Mouse (Mus musculus) gastrocnemius, postnatal 14 days (tissue): Measurements from ENCODE around the gene Epha5. TPM values are rescaled to one million over a fixed set of nuclear protein-coding genes. Genes with fewer than 3 reads are reported as not detected.

ENCODE experiments used
- DNase-seq: peaks from one replicate; pipeline ENCODE4 v3.0.0; 2021; ENCODE audit warnings: mixed read lengths
- intact Hi-C: fragments of 180-260 bp; cut with DNase I; formaldehyde crosslinking; loops from one replicate; pipeline ENCODE4 v1.15.1; 2025; ENCODE audit warnings: low total_unique reads
- total RNA-seq, 2 experiments: library from RNA; stranded (reverse); gene quantifications; 2 replicates each; pipeline ENCODE4 v1.2.3; 2021

Epha5 gene
- total RNA-seq, 2 experiments from 2014 or later = 0.09 to 0.57 TPM

- DNase-seq = no peak
- intact Hi-C loops = no loop called here
These were observed 98.3 kb downstream of the Epha5 start for GRCm38 (mm10) chr5:84318814-84319340.

- intact Hi-C loops = no loop called here
- no peak for DNase-seq
These were observed 99.3 kb downstream of the Epha5 start for GRCm38 (mm10) chr5:84317839-84318238.

GRCm38 (mm10) chr5:84313619-84314018, 103.6 kb downstream of the Epha5 start:
- intact Hi-C loops = no loop called here
- no peak for DNase-seq

GRCm38 (mm10) chr5:84298878-84299736, 118.1 kb downstream of the Epha5 start:
- intact Hi-C loops = no loop called here

GRCm38 (mm10) chr5:84289429-84289977, 127.7 kb downstream of the Epha5 start:
- intact Hi-C loops = no loop called here

More at GRCm38 (mm10) chr5:84298878-84299736, 118.1 kb downstream of the Epha5 start:
- DNase-seq = no peak

GRCm38 (mm10) chr5:84281290-84282017, 135.7 kb downstream of the Epha5 start:
- intact Hi-C loops = no loop called here
- DNase-seq = no peak

More at GRCm38 (mm10) chr5:84289429-84289977, 127.7 kb downstream of the Epha5 start:
- DNase-seq = no peak

- intact Hi-C loops = no loop called here
- DNase-seq = no peak
These were observed 140.2 kb downstream of the Epha5 start for GRCm38 (mm10) chr5:84276996-84277395.

- intact Hi-C loops = no loop called here
- no peak for DNase-seq
These were observed 151.8 kb downstream of the Epha5 start for GRCm38 (mm10) chr5:84265407-84265806.

GRCm38 (mm10) chr5:84263999-84264398, 153.2 kb downstream of the Epha5 start:
- intact Hi-C loops = no loop called here
- no peak for DNase-seq

- no peak for DNase-seq
- intact Hi-C loops = no loop called here
These were observed 187.2 kb downstream of the Epha5 start for GRCm38 (mm10) chr5:84229971-84230370.

- intact Hi-C loops = no loop called here
These were observed 208.6 kb downstream of the Epha5 start for GRCm38 (mm10) chr5:84208609-84209008.

GRCm38 (mm10) chr5:84193348-84193747, 223.8 kb downstream of the Epha5 start:
- intact Hi-C loops = no loop called here
- DNase-seq = no peak

More at GRCm38 (mm10) chr5:84208609-84209008, 208.6 kb downstream of the Epha5 start:
- DNase-seq = no peak

- DNase-seq = no peak
- intact Hi-C loops = no loop called here
These were observed 233.0 kb downstream of the Epha5 start for GRCm38 (mm10) chr5:84184189-84184588.

- no peak for DNase-seq
- intact Hi-C loops = no loop called here
These were observed 264.1 kb downstream of the Epha5 start for GRCm38 (mm10) chr5:84153095-84153494.

GRCm38 (mm10) chr5:84142138-84142537, 275.0 kb downstream of the Epha5 start:
- intact Hi-C loops = no loop called here
- no peak for DNase-seq

- no peak for DNase-seq
- intact Hi-C loops = no loop called here
These were observed 321.2 kb downstream of the Epha5 start for GRCm38 (mm10) chr5:84095947-84096346.

GRCm38 (mm10) chr5:84081321-84081720, 335.9 kb downstream of the Epha5 start:
- intact Hi-C loops = no loop called here
- no peak for DNase-seq

- DNase-seq = no peak
- intact Hi-C loops = no loop called here
These were observed 346.2 kb downstream of the Epha5 start for GRCm38 (mm10) chr5:84070976-84071375.

- intact Hi-C loops = no loop called here
- DNase-seq = no peak
These were observed 363.3 kb downstream of the Epha5 start for GRCm38 (mm10) chr5:84053880-84054279.
